In the genomic region with DNA sequence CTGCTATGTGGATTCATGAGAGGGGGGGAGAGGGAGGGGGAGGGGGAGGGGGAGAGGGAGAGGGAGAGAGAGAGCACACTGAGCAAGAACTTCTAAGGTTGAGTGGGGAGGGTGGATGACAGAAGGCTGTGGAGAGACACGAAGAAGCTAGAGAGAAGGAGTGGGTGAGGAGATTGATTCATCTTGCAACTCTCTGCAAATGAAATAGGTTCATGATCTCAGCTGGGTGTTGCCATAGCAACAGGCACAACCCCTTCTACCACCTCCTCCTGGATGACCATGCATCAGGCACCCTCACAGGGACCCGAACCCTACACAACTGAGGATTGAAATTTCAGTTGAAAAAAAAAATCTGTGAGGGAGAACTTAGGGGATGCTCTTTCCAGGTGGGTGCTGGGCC, we compare ENCODE assay signal across 17 mouse cellular contexts.
"Had no signal": no experiment of that assay in that cellular context is flagged by ENCODE, and none has a peak within 500 bp of the region (broad histone marks: within the 10 kb centered on the region; RNA-seq: fewer than 3 reads in every experiment).

No protein-coding gene starts in this region.

- ATAC-seq: hindbrain, postnatal 0 days; liver, postnatal 0 days; midbrain, embryonic 13.5 days had no signal

- H3K36me3 ChIP-seq: limb, embryonic 12.5 days; liver, embryonic 13.5 days; lung, embryonic 15.5 days; midbrain, embryonic 13.5 days; neural tube, embryonic 12.5 days; stomach, embryonic 15.5 days had no signal

- H3K9ac ChIP-seq: limb, embryonic 12.5 days; liver, embryonic 13.5 days; liver, postnatal 0 days; lung, embryonic 15.5 days; midbrain, embryonic 13.5 days; neural tube, embryonic 12.5 days; stomach, embryonic 15.5 days had no signal

- H3K4me3 ChIP-seq: limb, embryonic 12.5 days; liver, embryonic 13.5 days; lung, embryonic 15.5 days; megakaryocyte, embryonic 14.5 days; midbrain, embryonic 13.5 days; neural tube, embryonic 12.5 days; stomach, embryonic 15.5 days had no signal

- H3K27me3 ChIP-seq: limb, embryonic 12.5 days; liver, embryonic 13.5 days; lung, embryonic 15.5 days; megakaryocyte, embryonic 14.5 days; midbrain, embryonic 13.5 days; neural tube, embryonic 12.5 days; stomach, embryonic 15.5 days had no signal

- H3K4me2 ChIP-seq: limb, embryonic 12.5 days; liver, embryonic 13.5 days; lung, embryonic 15.5 days; midbrain, embryonic 13.5 days; neural tube, embryonic 12.5 days; stomach, embryonic 15.5 days had no signal

- DNase-seq: kidney, adult 18-20 months; kidney, postnatal 14 days; layer of hippocampus, adult 9-11 months; liver; liver, embryonic 13.5 days; liver, postnatal 0 days; lung, postnatal 14 days; spleen, adult 18-20 months; thymus, postnatal 36 days had no signal

- H3K9me3 ChIP-seq: limb, embryonic 12.5 days; liver, embryonic 13.5 days; lung, embryonic 15.5 days; megakaryocyte, embryonic 14.5 days; midbrain, embryonic 13.5 days; neural tube, embryonic 12.5 days; stomach, embryonic 15.5 days had no signal

- H3K27ac ChIP-seq: hindbrain, postnatal 0 days; limb, embryonic 12.5 days; liver, embryonic 13.5 days; lung, embryonic 15.5 days; macrophage; midbrain, embryonic 13.5 days; neural tube, embryonic 12.5 days; stomach, embryonic 15.5 days had no signal

- H3K4me1 ChIP-seq: limb, embryonic 12.5 days; liver, embryonic 13.5 days; lung, embryonic 15.5 days; megakaryocyte, embryonic 14.5 days; midbrain, embryonic 13.5 days; neural tube, embryonic 12.5 days; stomach, embryonic 15.5 days had no signal
